Mouse (Mus musculus): ENCODE measurements at regions not wholly inside any gene's neighbourhood (a gene's known extent, or its start where the extent isn't known, plus 50 kb on each side); places are given as distances from the start of the nearest gene placed in this dataset.

DNA sequence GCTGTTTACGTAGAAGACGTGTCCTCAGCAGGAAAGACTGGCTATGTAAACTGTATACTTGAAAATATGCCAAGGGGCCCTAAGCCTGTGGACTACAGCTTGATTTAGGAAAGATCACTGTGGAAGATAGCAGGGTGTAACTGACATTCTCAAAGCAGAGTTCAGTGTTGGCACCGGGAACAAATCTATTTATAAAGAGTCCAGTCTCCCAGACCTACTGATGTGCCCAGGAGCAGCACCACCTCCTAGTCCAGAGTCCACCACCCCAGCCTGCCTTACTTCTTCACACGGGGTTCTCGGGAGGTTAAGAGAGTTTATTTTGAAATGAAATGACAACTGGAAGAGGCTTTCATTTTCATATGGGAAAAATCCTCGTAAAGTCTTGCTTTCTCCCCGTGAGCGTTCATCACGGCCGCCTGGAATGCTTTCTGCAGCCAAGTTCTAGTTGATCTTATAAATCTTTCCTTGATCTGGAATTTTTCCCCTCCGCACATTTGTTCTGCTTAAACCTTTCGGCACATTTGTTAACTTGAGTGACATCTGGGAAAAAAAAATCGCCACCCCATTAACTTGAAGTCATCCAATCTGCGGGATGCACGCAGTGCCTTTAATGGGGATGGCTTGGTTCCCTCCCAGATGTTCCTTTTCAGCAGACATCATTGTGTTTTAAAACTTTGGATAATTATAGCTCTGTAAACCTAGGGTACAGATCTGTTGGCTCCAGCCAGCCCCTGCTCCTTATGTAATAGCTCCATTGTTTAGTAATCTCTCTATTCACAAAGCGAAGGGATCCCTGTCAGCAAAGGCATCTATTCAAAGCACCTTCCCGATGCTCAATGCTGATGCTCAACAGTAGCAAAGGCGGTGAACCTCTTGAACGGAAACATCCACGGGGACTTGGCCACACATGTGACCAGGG is 271.3 kb downstream of the Cd83 start:
- no peak for TF ChIP-seq POLR2A (IDR thresholded peaks at IDR 0.05; ENCODE audit: borderline replicate concordance, extremely low read depth, insufficient read depth, insufficient read length, poor library complexity, severe bottlenecking)
- TF ChIP-seq CTCF (IDR thresholded peaks at IDR 0.05; ENCODE audit: borderline replicate concordance, extremely low read depth, insufficient read depth, insufficient read length) = no peak

All from brain, embryonic 14.5 days (tissue).